In the genomic region with DNA sequence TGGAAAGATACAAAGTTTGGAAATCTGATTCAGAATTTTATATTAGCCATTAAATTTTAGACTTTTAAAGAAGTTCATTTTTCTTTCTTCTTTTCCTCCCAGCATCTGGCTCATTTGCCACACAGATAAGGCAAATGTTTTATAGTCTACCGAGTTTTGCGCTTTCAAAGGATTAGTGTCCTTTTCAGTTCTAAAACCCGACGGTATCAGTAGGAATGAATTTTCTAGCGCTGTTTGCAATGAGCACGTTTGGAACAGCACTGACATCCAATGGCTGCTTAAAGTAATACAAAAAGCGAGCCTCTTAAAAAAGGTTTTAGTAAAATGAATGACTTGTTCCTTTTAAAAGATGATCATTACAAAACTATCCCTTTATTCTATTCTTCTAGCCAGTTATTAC, we compare ENCODE assay signal across 9 mouse cellular contexts. TPM values are rescaled to one million over a fixed set of nuclear protein-coding genes. Genes with fewer than 3 reads are reported as not detected.
DNase-seq lines count a peak whose midpoint lies in the region; ATAC-seq and TF ChIP-seq lines count a peak whose summit lies in the region.
"Had no signal": no experiment of that assay in that cellular context is flagged by ENCODE, and none has a peak within 500 bp of the region (broad histone marks: within the 10 kb centered on the region; RNA-seq: fewer than 3 reads in every experiment).

No protein-coding gene starts in this region.

- peak; percentile 68 for TF ChIP-seq CTCF in Patski (IDR thresholded peaks at IDR 0.05)
- peak; percentile 75 for TF ChIP-seq CTCF in stomach, postnatal 0 days (IDR thresholded peaks at IDR 0.05; ENCODE audit: low read depth)

- no peaks in the 10 kb centered on the region for H3K4me1 ChIP-seq in heart, embryonic 10.5 days
- H3K4me1 ChIP-seq in forebrain, embryonic 10.5 days, result peaks cover 24% of the 10 kb centered on the region
- no peaks in the 10 kb centered on the region for H3K4me1 ChIP-seq in stomach, postnatal 0 days (replicated peaks; ENCODE audit: control insufficient read depth, insufficient read depth)

- 1% methylated on average over 7 of the region's 7 CpGs for WGBS in heart, embryonic 10.5 days
- 1% methylated on average over 7 of the region's 7 CpGs for WGBS in forebrain, embryonic 10.5 days
- under 1% methylated on average over 7 of the region's 7 CpGs for WGBS in stomach, postnatal 0 days

- no peaks in the 10 kb centered on the region for H3K27me3 ChIP-seq in heart, embryonic 10.5 days (ENCODE audit: insufficient read depth, poor library complexity, severe bottlenecking)
- no peaks in the 10 kb centered on the region for H3K27me3 ChIP-seq in Patski
- H3K27me3 ChIP-seq in forebrain, embryonic 10.5 days (ENCODE audit: poor library complexity, severe bottlenecking), result no peaks in the 10 kb centered on the region
- H3K27me3 ChIP-seq in stomach, postnatal 0 days (ENCODE audit: control insufficient read depth, insufficient read depth, low read length), result no peaks in the 10 kb centered on the region

- CTCF ChIA-PET in Patski (lab: Charles Lee), result interaction anchor here (1.0 to 3.8 kb wide), 3 partner anchors 16 to 207 kb away, joined by 3 to 30 read pairs (median 3); no protein-coding TSS in a partner anchor

- no peaks in the 10 kb centered on the region for H3K9me3 ChIP-seq in heart, embryonic 10.5 days
- no peaks in the 10 kb centered on the region for H3K9me3 ChIP-seq in forebrain, embryonic 10.5 days
- H3K9me3 ChIP-seq in stomach, postnatal 0 days (ENCODE audit: control insufficient read depth, low read length), result no peaks in the 10 kb centered on the region

- peak overlapping the region; percentile 94 for H3K4me3 ChIP-seq in heart, embryonic 10.5 days
- H3K4me3 ChIP-seq in forebrain, embryonic 10.5 days, result peak overlapping the region; percentile 90
- H3K4me3 ChIP-seq in stomach, postnatal 0 days (ENCODE audit: low read depth, low read length), result peak overlapping the region; percentile 96

- no peak for ATAC-seq in Patski
- no peak for ATAC-seq in stomach, postnatal 0 days (ENCODE audit: low FRiP score, low TSS enrichment)

- POLR2A ChIA-PET in Patski (lab: Charles Lee), result interaction anchor here (1.4 to 2.9 kb wide), 2 partner anchors 201 to 324 kb away, joined by 3 to 32 read pairs; no protein-coding TSS in a partner anchor

- no peak for DNase-seq in heart, embryonic 10.5 days (ENCODE audit: low spot score)
- no peak for DNase-seq in heart, adult 8-10 months (ENCODE audit: low spot score)
- DNase-seq in Patski (ENCODE audit: low read depth, low spot score), result peak; percentile 17
- DNase-seq in forebrain, embryonic 10.5 days (ENCODE audit: extremely low spot score, low spot score), result no peak
- DNase-seq in kidney, adult 9 months, result peak; percentile 65
- DNase-seq in lung, postnatal 10 days, result peak; percentile 56
- no peak for DNase-seq in stomach, postnatal 0 days (ENCODE audit: low spot score)
- DNase-seq in urinary bladder, postnatal 4 days (ENCODE audit: low spot score in 2 of 2), result no peak

- no peak for TF ChIP-seq EP300 in stomach, postnatal 0 days (optimal IDR thresholded peaks at IDR 0.05)

- no peaks in the 10 kb centered on the region for H3K36me3 ChIP-seq in heart, embryonic 10.5 days
- H3K36me3 ChIP-seq in forebrain, embryonic 10.5 days (replicated peaks), result no peaks in the 10 kb centered on the region
- no peaks in the 10 kb centered on the region for H3K36me3 ChIP-seq in stomach, postnatal 0 days (ENCODE audit: control insufficient read depth, insufficient read depth, low read length)

- in situ Hi-C loops in Patski (cut with MboI; ENCODE audit: low pct_unique_long_range_greater_than_20kb), result loop anchor here (10.0 to 25.0 kb wide), 2 partner anchors 782 to 1010 kb away; no protein-coding TSS in a partner anchor

- peak overlapping the region; percentile 47 for H3K9ac ChIP-seq in stomach, postnatal 0 days (ENCODE audit: low read length)

- H3K4me2 ChIP-seq in stomach, postnatal 0 days (replicated peaks; ENCODE audit: low read depth), result peak overlapping the region; percentile 48

- peak overlapping the region; percentile 99 for H3K27ac ChIP-seq in heart, embryonic 10.5 days
- peak overlapping the region; percentile 99 for H3K27ac ChIP-seq in forebrain, embryonic 10.5 days
- peak overlapping the region; percentile 100 for H3K27ac ChIP-seq in stomach, postnatal 0 days (replicated peaks)

RNA-seq across cellular contexts. Expression of gene Lpxn, which starts 1.1 kb away (rescaled TPM):
- 0.46 and 0.54 TPM in 2 replicates for polyA plus RNA-seq in heart, embryonic 10.5 days (2016; fragmentation: Nextera tagmentation; extraction: Ambion mirVana)
- 1 to 10 TPM in 1 of 4 experiments, under 1 TPM in 3; 0.60 to 1.1 (median 0.71) TPM for total RNA-seq in heart, adult 8-10 months (2022)
- polyA plus RNA-seq in Patski (2021), result 1.0 TPM
- polyA plus RNA-seq in forebrain, embryonic 10.5 days (2016; fragmentation: Nextera tagmentation; extraction: Ambion mirVana), result 0.76 and 0.77 TPM in 2 replicates
- polyA plus RNA-seq in stomach, postnatal 0 days (2015; fragmentation: Nextera tagmentation; extraction: Ambion mirVana), result 1.5 and 1.7 TPM in 2 replicates

RNA-seq across cellular contexts. Expression of gene Zfp91, which starts 1.1 kb away (rescaled TPM):
- polyA plus RNA-seq in heart, embryonic 10.5 days (2016; fragmentation: Nextera tagmentation; extraction: Ambion mirVana), result 11.5 and 13.4 TPM in 2 replicates
- total RNA-seq in heart, adult 8-10 months (2022), result 10 to 100 TPM; 75.1 to 88.7 (median 81.0) TPM
- 94.3 TPM for polyA plus RNA-seq in Patski (2021)
- polyA plus RNA-seq in forebrain, embryonic 10.5 days (2016; fragmentation: Nextera tagmentation; extraction: Ambion mirVana), result 14.1 and 14.3 TPM in 2 replicates
- polyA plus RNA-seq in stomach, postnatal 0 days (2015; fragmentation: Nextera tagmentation; extraction: Ambion mirVana), result 8.6 and 8.9 TPM in 2 replicates

RNA-seq across cellular contexts. Expression of gene Cntf, which starts 31.6 kb away (rescaled TPM):
- 0.70 and 1.1 TPM in 2 replicates for polyA plus RNA-seq in heart, embryonic 10.5 days (2016; fragmentation: Nextera tagmentation; extraction: Ambion mirVana)
- total RNA-seq in heart, adult 8-10 months (2022), result 1 to 10 TPM in 1 of 4 experiments, under 1 TPM in 3; 0.52 to 1.9 (median 0.95) TPM
- 59.9 TPM for polyA plus RNA-seq in Patski (2021)
- polyA plus RNA-seq in forebrain, embryonic 10.5 days (2016; fragmentation: Nextera tagmentation; extraction: Ambion mirVana), result 1.9 and 2.1 TPM in 2 replicates
- 0.55 and 0.61 TPM in 2 replicates for polyA plus RNA-seq in stomach, postnatal 0 days (2015; fragmentation: Nextera tagmentation; extraction: Ambion mirVana)

RNA-seq across cellular contexts. Expression of gene Gm5244, which starts 49.4 kb away (rescaled TPM):
- polyA plus RNA-seq in heart, embryonic 10.5 days (2016; fragmentation: Nextera tagmentation; extraction: Ambion mirVana), result not detected in 2 replicates
- not detected for total RNA-seq in heart, adult 8-10 months (2022)
- not detected for polyA plus RNA-seq in Patski (2021)
- polyA plus RNA-seq in forebrain, embryonic 10.5 days (2016; fragmentation: Nextera tagmentation; extraction: Ambion mirVana), result not detected in 2 replicates
- not detected in 2 replicates for polyA plus RNA-seq in stomach, postnatal 0 days (2015; fragmentation: Nextera tagmentation; extraction: Ambion mirVana)
- total RNA-seq: adrenal gland, postnatal 36 days had no signal

Comparison
In these comparisons a context has a peak if more than half of its experiments do, and no peak if none do; other contexts are left out.
1. DNase-seq: peak in Patski (single experiment), kidney, adult 9 months (single experiment) and lung, postnatal 10 days (single experiment); none in heart, embryonic 10.5 days (single experiment), heart, adult 8-10 months (single experiment), forebrain, embryonic 10.5 days (single experiment), stomach, postnatal 0 days (single experiment) and urinary bladder, postnatal 4 days (0 of 2).
2. RNA of gene Cntf, which starts 31.6 kb away (polyA plus RNA-seq): 59.9 TPM in Patski (single experiment); 1.9 to 2.1 TPM in forebrain, embryonic 10.5 days, 0.70 to 1.1 TPM in heart, embryonic 10.5 days and 0.55 to 0.61 TPM in stomach, postnatal 0 days; every median in the first group is over 10 times any median in the second.
3. Peak in every context shown above with its lines, with median percentiles within 50 percentile points of each other: H3K27ac ChIP-seq and H3K4me3 ChIP-seq.